Mouse (Mus musculus): ENCODE measurements around the gene Eif4a1. TPM values are rescaled to one million over a fixed set of nuclear protein-coding genes. Genes with fewer than 3 reads are reported as not detected.

Eif4a1 gene
- total and polyA plus RNA-seq, 3 experiments = 114 to 1,689 (median 634) TPM

DNA sequence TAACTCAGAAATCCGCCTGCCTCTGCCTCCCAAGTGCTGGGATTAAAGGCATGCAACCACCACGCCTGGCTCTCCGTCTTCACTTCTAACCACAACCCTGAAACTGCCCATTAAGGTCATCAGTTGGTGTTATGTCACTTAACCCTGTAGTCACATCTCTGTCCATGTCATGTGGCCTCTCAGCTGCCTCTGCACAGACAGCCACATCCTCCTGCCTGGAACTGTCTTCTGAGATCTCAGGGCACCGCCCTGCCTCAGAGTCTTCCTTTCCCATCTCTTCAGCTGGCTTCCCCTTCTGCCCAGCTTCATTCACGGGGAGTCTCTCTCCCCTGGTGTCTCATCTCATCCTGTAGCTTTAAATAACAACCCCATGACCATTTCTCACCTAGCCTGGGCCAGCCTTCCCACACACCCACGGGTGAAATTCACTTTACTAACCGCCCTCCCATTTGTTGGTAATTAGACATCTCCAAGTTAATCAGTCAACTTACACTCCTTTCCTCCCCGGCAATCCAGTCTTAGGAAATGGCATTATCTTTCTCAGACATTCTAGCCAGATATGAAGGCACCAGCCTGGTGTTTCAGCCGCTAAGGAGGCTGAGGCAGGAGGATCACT is 20.1 kb upstream of the Eif4a1 start:
- Histone ChIP-seq H3K36me3 (ENCODE audit: control insufficient read depth in 1 of 2, insufficient read depth in 2 of 2, low read length in 2 of 2) (no peaks in the 10 kb centered on the region), H3K9ac (ENCODE audit: control insufficient read depth, low read depth, low read length, poor library complexity, severe bottlenecking) (no peak overlapping the region), H3K27me3 (ENCODE audit: control insufficient read depth in 1 of 2, insufficient read depth in 2 of 2, low read length in 2 of 2) (no peaks in the 10 kb centered on the region), H3K4me1 (ENCODE audit: control insufficient read depth in 1 of 2, insufficient read depth in 2 of 2, low read length in 2 of 2) (peaks cover 0 to 6% of the 10 kb centered on the region in 2 experiments; a peak in 1 of 4 replicates), H3K79me2 (ENCODE audit: control insufficient read depth, insufficient read depth, low read length, poor library complexity) (no peaks in the 10 kb centered on the region), H3K4me3 (ENCODE audit: control insufficient read depth in 1 of 2, insufficient read depth in 1 of 2, low read depth in 2 of 2, low read length in 2 of 2) (no peak overlapping the region), H3K27ac (ENCODE audit: control insufficient read depth, low read depth, low read length) (no peak overlapping the region), H3K9me3 (replicated peaks; ENCODE audit: insufficient read depth, low read length) (no peaks in the 10 kb centered on the region)
- DNase-seq (ENCODE audit: low read depth, low spot score) = no peak
- no peak for TF ChIP-seq MYB (IDR thresholded peaks at IDR 0.05; ENCODE audit: low read depth, low read length)
- TF ChIP-seq ZMIZ1 (IDR thresholded peaks at IDR 0.05; ENCODE audit: low read depth, low read length) = no peak
- no peak for TF ChIP-seq MYC (IDR thresholded peaks at IDR 0.05; ENCODE audit: low read depth, low read length)
- TF ChIP-seq CTCF (IDR thresholded peaks at IDR 0.05 in 2 of 3, conservative IDR thresholded peaks at IDR 0.05 in 1 of 3; ENCODE audit: control insufficient read depth in 1 of 3, insufficient read depth in 1 of 3, low read depth in 2 of 3, low read length in 3 of 3, poor library complexity in 1 of 3, severe bottlenecking in 1 of 3) = no peak
- no peak for TF ChIP-seq NRF1 (IDR thresholded peaks at IDR 0.05; ENCODE audit: insufficient read depth, low read depth, low read length, poor library complexity, severe bottlenecking)
- TF ChIP-seq USF1 (IDR thresholded peaks at IDR 0.05; ENCODE audit: low read depth, low read length) = no peak
- no peak for TF ChIP-seq MAZ (IDR thresholded peaks at IDR 0.05; ENCODE audit: low read depth, low read length)
- TF ChIP-seq POLR2A (IDR thresholded peaks at IDR 0.05; ENCODE audit: control insufficient read depth in 1 of 2, insufficient read depth in 1 of 2, low read depth in 1 of 2, low read length in 2 of 2, poor library complexity in 1 of 2) = no peak
- TF ChIP-seq E2F4 (IDR thresholded peaks at IDR 0.05; ENCODE audit: borderline replicate concordance, low read depth, low read length) = no peak
- TF ChIP-seq TBP (IDR thresholded peaks at IDR 0.05; ENCODE audit: low read depth, low read length) = no peak
- no peak for TF ChIP-seq RAD21 (IDR thresholded peaks at IDR 0.05; ENCODE audit: low read depth, low read length)
- no peak for TF ChIP-seq POLR2AphosphoS5 (IDR thresholded peaks at IDR 0.05; ENCODE audit: borderline replicate concordance, low read depth, low read length)
- no peak for TF ChIP-seq CHD1 (IDR thresholded peaks at IDR 0.05; ENCODE audit: low read depth, low read length)
- no peak for TF ChIP-seq MXI1 (IDR thresholded peaks at IDR 0.05; ENCODE audit: low read depth, low read length)
- no peak for TF ChIP-seq ZKSCAN1 (IDR thresholded peaks at IDR 0.05; ENCODE audit: low read depth, low read length)
- TF ChIP-seq ZNF384 (IDR thresholded peaks at IDR 0.05; ENCODE audit: low read depth, low read length) = no peak
- TF ChIP-seq TAL1 (IDR thresholded peaks at IDR 0.05; ENCODE audit: low read length) = no peak
- TF ChIP-seq MAFK (IDR thresholded peaks at IDR 0.05; ENCODE audit: borderline replicate concordance, low read depth, low read length) = no peak

GRCm38 (mm10) chr11:69689891-69690290 is 17.7 kb upstream of the Eif4a1 start:
- Histone ChIP-seq H3K27ac (ENCODE audit: control insufficient read depth, low read depth, low read length) (no peak overlapping the region), H3K4me1 (ENCODE audit: control insufficient read depth in 1 of 2, insufficient read depth in 2 of 2, low read length in 2 of 2) (peaks cover 0 to 11% of the 10 kb centered on the region in 2 experiments; a peak in 2 of 4 replicates), H3K9ac (ENCODE audit: control insufficient read depth, low read depth, low read length, poor library complexity, severe bottlenecking) (no peak overlapping the region), H3K27me3 (ENCODE audit: control insufficient read depth in 1 of 2, insufficient read depth in 2 of 2, low read length in 2 of 2) (no peaks in the 10 kb centered on the region), H3K36me3 (ENCODE audit: control insufficient read depth in 1 of 2, insufficient read depth in 2 of 2, low read length in 2 of 2) (no peaks in the 10 kb centered on the region), H3K79me2 (ENCODE audit: control insufficient read depth, insufficient read depth, low read length, poor library complexity) (no peaks in the 10 kb centered on the region), H3K4me3 (ENCODE audit: control insufficient read depth in 1 of 2, insufficient read depth in 1 of 2, low read depth in 2 of 2, low read length in 2 of 2) (no peak overlapping the region), H3K9me3 (replicated peaks; ENCODE audit: insufficient read depth, low read length) (no peaks in the 10 kb centered on the region)
- no peak for TF ChIP-seq POLR2AphosphoS5 (IDR thresholded peaks at IDR 0.05; ENCODE audit: borderline replicate concordance, low read depth, low read length)
- no peak for TF ChIP-seq MAX (IDR thresholded peaks at IDR 0.05; ENCODE audit: low read length)
- TF ChIP-seq JUND (IDR thresholded peaks at IDR 0.05; ENCODE audit: low read depth, low read length) = no peak
- no peak for DNase-seq (ENCODE audit: low read depth, low spot score)

Data from MEL (cell line).